10 mouse cellular contexts compared by ENCODE assay signal in genomic region chr1:170975751-170976161, GRCm38 (mm10). TPM values are rescaled to one million over a fixed set of nuclear protein-coding genes. Genes with fewer than 3 reads are reported as not detected.
A peak's percentile ranks its signal among the peaks of the same experiment; 100 is the strongest.
DNase-seq lines count a peak whose midpoint lies in the region; TF ChIP-seq lines count a peak whose summit lies in the region.
"Had no signal": no experiment of that assay in that cellular context is flagged by ENCODE, and none has a peak within 500 bp of the region (broad histone marks: within the 10 kb centered on the region; RNA-seq: fewer than 3 reads in every experiment).

No protein-coding gene starts in this region.

- H3K4me1 ChIP-seq in spleen, adult 2 months (ENCODE audit: control insufficient read depth, insufficient read depth, insufficient read length): peaks cover 14% of the 10 kb centered on the region

- no peaks in the 10 kb centered on the region for H3K27me3 ChIP-seq in spleen, adult 2 months (ENCODE audit: control insufficient read depth, insufficient read depth, low read length)
- no peaks in the 10 kb centered on the region for H3K27me3 ChIP-seq in splenic B cell, adult 2 months (ENCODE audit: control insufficient read depth, insufficient read depth, low read length, poor library complexity, severe bottlenecking)

- DNase-seq in cerebellum, adult 9-11 months: peak; percentile 6
- no peak for DNase-seq in cerebellum, adult 8-10 months
- DNase-seq in spleen, adult 2 months (ENCODE audit: low read depth in 1 of 2, low spot score in 2 of 2): peak; percentile 51 to 53
- DNase-seq in spleen, adult 12 weeks (ENCODE audit: low spot score): no peak
- DNase-seq in kidney, postnatal 10 days: peak; percentile 59
- DNase-seq in splenic B cell, adult 2 months (ENCODE audit: low read depth, low spot score): peak; percentile 83
- DNase-seq in frontal cortex, postnatal 25 days (ENCODE audit: low spot score in 2 of 2): no peak
- no peak for DNase-seq in urinary bladder, adult 2 months (ENCODE audit: low spot score)

- H3K27ac ChIP-seq in spleen, adult 2 months (ENCODE audit: insufficient read depth, low read length): peak overlapping the region; percentile 87

- TF ChIP-seq CTCF in spleen, adult 2 months (IDR thresholded peaks at IDR 0.05; ENCODE audit: extremely low read depth, insufficient read depth, insufficient read length, insufficient replicate concordance): no peak

- peak; percentile 21; the same call in 1 of the 2 replicates for TF ChIP-seq POLR2A in spleen, adult 2 months (IDR thresholded peaks at IDR 0.05; ENCODE audit: low read depth, low read length)

- 8% methylated on average over 7 of the region's 7 CpGs for WGBS in spleen, adult 2 months

- peak overlapping the region; percentile 83 for H3K4me3 ChIP-seq in spleen, adult 2 months (ENCODE audit: extremely low read depth, insufficient read depth, insufficient read length)

- no peaks in the 10 kb centered on the region for H3K36me3 ChIP-seq in spleen, adult 2 months (ENCODE audit: control insufficient read depth, insufficient read depth, low read length)
- H3K36me3 ChIP-seq in splenic B cell, adult 2 months (ENCODE audit: control insufficient read depth, insufficient read depth, low read length, poor library complexity, severe bottlenecking): no peaks in the 10 kb centered on the region

RNA-seq across cellular contexts. Expression of gene Fcgr2b, which starts 0.6 kb away (rescaled TPM):
- polyA plus RNA-seq in spleen, adult 2 months (2012; rRNA removed): 47.5 and 71.3 TPM in 2 replicates
- polyA plus RNA-seq in urinary bladder, adult 2 months (2012; rRNA removed): 28.5 and 36.1 TPM in 2 replicates

RNA-seq across cellular contexts. Expression of gene Fcgr4, which starts 43.0 kb away (rescaled TPM):
- polyA plus RNA-seq in spleen, adult 2 months (2012; rRNA removed): 7.6 and 11.4 TPM in 2 replicates
- polyA plus RNA-seq in urinary bladder, adult 2 months (2012; rRNA removed): 2.7 and 5.9 TPM in 2 replicates

RNA-seq across cellular contexts. Expression of gene Fcrla, which starts 48.4 kb away (rescaled TPM):
- 116 and 142 TPM in 2 replicates for polyA plus RNA-seq in spleen, adult 2 months (2012; rRNA removed)
- 0.50 and 0.78 TPM in 2 replicates for polyA plus RNA-seq in urinary bladder, adult 2 months (2012; rRNA removed)
- polyA plus RNA-seq: C2C12; hindbrain, embryonic 11.5 days had no signal

Comparison
In these comparisons a context has a peak if more than half of its experiments do, and no peak if none do; other contexts are left out.
1. DNase-seq: peak in cerebellum, adult 9-11 months (single experiment), spleen, adult 2 months (2 of 2), kidney, postnatal 10 days (single experiment) and splenic B cell, adult 2 months (single experiment); none in cerebellum, adult 8-10 months (single experiment), spleen, adult 12 weeks (single experiment), frontal cortex, postnatal 25 days (0 of 2) and urinary bladder, adult 2 months (single experiment).
2. RNA of gene Fcrla, which starts 48.4 kb away (polyA plus RNA-seq): 116 to 142 TPM in spleen, adult 2 months; 0.50 to 0.78 TPM in urinary bladder, adult 2 months; every median in the first group is over 10 times any median in the second.